Mouse (Mus musculus) kidney, embryonic 16.5 days (tissue): ENCODE measurements around the gene Wdr92. TPM values are rescaled to one million over a fixed set of nuclear protein-coding genes. Genes with fewer than 3 reads are reported as not detected.

Experiments used
- polyA plus RNA-seq: library from polyadenylated mRNA; unstranded; fragments of >200 nt; fragmentation: Nextera tagmentation; extraction: Ambion mirVana; gene quantifications from 2 replicates; pipeline ENCODE4 v1.2.1, GENCODE M21; 2015

The Wdr92 gene
- polyA plus RNA-seq, 1 experiment from 2014 or later: 30.0 TPM

Other genes starting within 250 kb of the Wdr92 start
- 1.1 and 1.6 TPM in 2 replicates for gene Fbxo48, start 230.7 kb upstream of the Wdr92 start, polyA plus RNA-seq
- gene Cnrip1, start 130.5 kb upstream of the Wdr92 start, polyA plus RNA-seq: 31.4 and 32.4 TPM in 2 replicates
- 1.6 TPM in 2 replicates for gene Plek, start 129.7 kb upstream of the Wdr92 start, polyA plus RNA-seq
- gene Ppp3r1, start 22.8 kb upstream of the Wdr92 start, polyA plus RNA-seq: 84.6 and 86.5 TPM in 2 replicates
- 65.7 and 68.4 TPM in 2 replicates for gene Pno1, start 29.5 kb downstream of the Wdr92 start, polyA plus RNA-seq
- 90.2 and 98.0 TPM in 2 replicates for gene C1d, start 75.5 kb downstream of the Wdr92 start, polyA plus RNA-seq